ENCODE assay signal across 1 mouse cellular context in genomic region chr15:78510736-78511135, GRCm38 (mm10).
TF ChIP-seq lines count a peak whose summit lies in the region.

No protein-coding gene starts in this region.

TF ChIP-seq in CH12.LX, 34 proteins besides CTCF, POLR2A, EP300 and RAD21 (continued from another document):
- TF ChIP-seq ZC3H11A (IDR thresholded peaks at IDR 0.05; ENCODE audit: low read depth, low read length) (no peak), ZMIZ1 (IDR thresholded peaks at IDR 0.05; ENCODE audit: low read depth, low read length) (no peak), CHD2 (IDR thresholded peaks at IDR 0.05; ENCODE audit: low read length) (no peak), HCFC1 (IDR thresholded peaks at IDR 0.05; ENCODE audit: low read depth, low read length) (no peak), SMC3 (IDR thresholded peaks at IDR 0.05; ENCODE audit: low read depth, low read length) (no peak), NRF1 (IDR thresholded peaks at IDR 0.05; ENCODE audit: low read depth, low read length) (no peak), ETS1 (conservative IDR thresholded peaks at IDR 0.05; ENCODE audit: low read depth, low read length) (peak; percentile 49; the same call in 1 of the 2 replicates), CHD1 (IDR thresholded peaks at IDR 0.05; ENCODE audit: low read depth, low read length) (no peak), IRF4 (IDR thresholded peaks at IDR 0.05; ENCODE audit: low read depth, low read length) (no peak), E2F4 (IDR thresholded peaks at IDR 0.05; ENCODE audit: insufficient replicate concordance, low read depth, low read length) (no peak), MAFK (IDR thresholded peaks at IDR 0.05; ENCODE audit: insufficient replicate concordance, low read length) (no peak), GABPA (IDR thresholded peaks at IDR 0.05; ENCODE audit: insufficient replicate concordance, low read depth, low read length) (no peak), RCOR1 (conservative IDR thresholded peaks at IDR 0.05; ENCODE audit: low read depth, low read length) (no peak), USF2 (conservative IDR thresholded peaks at IDR 0.05; ENCODE audit: low read depth, low read length) (no peak), ELF1 (IDR thresholded peaks at IDR 0.05; ENCODE audit: low read depth, low read length) (no peak), BHLHE40 (IDR thresholded peaks at IDR 0.05; ENCODE audit: low read depth, low read length) (peak; percentile 64; the same call in 1 of the 2 replicates), PAX5 (IDR thresholded peaks at IDR 0.05; ENCODE audit: low read length) (no peak), TBP (conservative IDR thresholded peaks at IDR 0.05; ENCODE audit: low read depth, low read length) (no peak; the same call in 1 of the 2 replicates), USF1 (IDR thresholded peaks at IDR 0.05; ENCODE audit: low read depth, low read length) (no peak), TCF12 (IDR thresholded peaks at IDR 0.05; ENCODE audit: low read depth, low read length) (peak; percentile 32; the same call in 1 of the 2 replicates), SIN3A (IDR thresholded peaks at IDR 0.05; ENCODE audit: low read length) (no peak), MYC (IDR thresholded peaks at IDR 0.05; ENCODE audit: low read depth, low read length) (no peak), MAX (IDR thresholded peaks at IDR 0.05; ENCODE audit: low read length) (peak; percentile 31; the same call in 1 of the 2 replicates), MAZ (IDR thresholded peaks at IDR 0.05; ENCODE audit: low read depth, low read length) (no peak), POLR2AphosphoS2 (IDR thresholded peaks at IDR 0.05; ENCODE audit: low read depth, low read length) (no peak), JUN (IDR thresholded peaks at IDR 0.05; ENCODE audit: insufficient read depth, low read depth, low read length) (no peak), ZNF384 (IDR thresholded peaks at IDR 0.05; ENCODE audit: low read depth, low read length) (no peak)
